Mouse (Mus musculus) stomach, postnatal 0 days (tissue): ENCODE data around the gene Vill. TPM values are rescaled to one million over a fixed set of nuclear protein-coding genes. Genes with fewer than 3 reads are reported as not detected.

Experiments
- ATAC-seq: fragments of 200-750 bp; cut with Nextera tagmentation; 2 replicates; pipeline ENCODE4 v1.8.0; 2017; ENCODE audit not compliant: low FRiP score, low TSS enrichment
- DNase-seq: peaks from one replicate; pipeline ENCODE4 v3.0.0-alpha.2; 2016; ENCODE audit warnings: low spot score
- H3K27ac ChIP-seq: fragments of 300-500 bp; sonication (generic); replicated peaks from 2 replicates; pipeline ENCODE4 v1.5.1; 2014; ENCODE audit warnings: mild to moderate bottlenecking, control low read depth
- H3K27me3 ChIP-seq: fragments of 300-500 bp; sonication (generic); 2 replicates; pipeline ENCODE4 v1.6.1; 2014; ENCODE audit warnings: low read length; ENCODE audit not compliant: control insufficient read depth, insufficient read depth
- H3K36me3 ChIP-seq: fragments of 300-500 bp; sonication (generic); 2 replicates; pipeline ENCODE4 v1.6.1; 2014; ENCODE audit warnings: low read length, mixed read lengths; ENCODE audit not compliant: control insufficient read depth, insufficient read depth
- H3K4me1 ChIP-seq: fragments of 300-500 bp; sonication (generic); replicated peaks from 2 replicates; pipeline ENCODE4 v1.6.1; 2014; ENCODE audit warnings: antibody characterized with exemption; ENCODE audit not compliant: control insufficient read depth, insufficient read depth
- H3K4me2 ChIP-seq: fragments of 300-500 bp; sonication (generic); replicated peaks from 2 replicates; pipeline ENCODE4 v1.6.1; 2014; ENCODE audit warnings: low read depth, mild to moderate bottlenecking, control low read depth, moderate library complexity
- H3K4me3 ChIP-seq: fragments of 300-500 bp; sonication (generic); 2 replicates; pipeline ENCODE4 v1.5.1; 2014; ENCODE audit warnings: low read depth, low read length, control low read depth
- H3K9ac ChIP-seq: fragments of 300-500 bp; sonication (generic); 2 replicates; pipeline ENCODE4 v1.6.1; 2014; ENCODE audit warnings: mild to moderate bottlenecking, low read length, control low read depth, mixed read lengths
- H3K9me3 ChIP-seq: fragments of 300-500 bp; sonication (generic); 2 replicates; pipeline ENCODE4 v1.6.1; 2016; ENCODE audit warnings: low read length; ENCODE audit not compliant: control insufficient read depth
- CTCF ChIP-seq: IDR thresholded peaks from 2 replicates; pipeline ENCODE4 v1.5.1; 2016; ENCODE audit warnings: antibody characterized with exemption, low read depth, mild to moderate bottlenecking, moderate library complexity
- EP300 ChIP-seq: optimal IDR thresholded peaks from 2 replicates; pipeline ENCODE3; 2016; ENCODE audit warnings: antibody characterized with exemption
- WGBS: fragments of 180-500 bp; shearing (Covaris S2); extraction: QIAGEN DNeasy Blood & Tissue Kit; methylation state at CpG from one replicate; pipeline ENCODE4 v1.1.7; 2014; 5-methylcytosine and 5-hydroxymethylcytosine counted together
- microRNA-seq: library from miRNA; unstranded; fragments of <30 nt; microRNA quantifications from one replicate; pipeline ENCODE4, GENCODE M21; 2016
- polyA plus RNA-seq: library from polyadenylated mRNA; unstranded; fragments of >200 nt; fragmentation: Nextera tagmentation; extraction: Ambion mirVana; gene quantifications from 2 replicates; pipeline ENCODE4 v1.2.1, GENCODE M21; 2015

Gene Vill
- polyA plus RNA-seq, 1 experiment from 2014 or later: 55.0 TPM

DNA sequence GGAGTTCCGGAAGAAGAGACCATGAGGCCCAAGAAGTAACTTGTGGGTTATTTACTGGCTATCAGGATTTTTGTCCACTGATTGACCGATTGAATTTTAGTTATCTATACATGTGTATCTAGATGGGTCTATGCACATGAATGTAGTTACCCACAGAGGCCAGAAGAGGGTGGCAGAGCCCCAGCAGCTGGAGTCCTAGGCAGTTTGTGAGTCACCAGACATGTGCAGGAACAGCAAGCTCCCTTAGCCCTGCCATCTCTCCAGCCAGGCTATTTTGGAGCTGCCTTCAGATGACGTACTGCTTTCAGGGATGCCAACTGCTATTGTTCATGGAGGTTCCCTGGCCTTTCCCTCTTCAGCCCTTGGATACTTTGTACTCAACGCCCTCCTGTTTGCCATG lies 55.0 kb downstream of the Vill start:
- 83% methylated on average over 4 of the region's 4 CpGs for WGBS

DNA sequence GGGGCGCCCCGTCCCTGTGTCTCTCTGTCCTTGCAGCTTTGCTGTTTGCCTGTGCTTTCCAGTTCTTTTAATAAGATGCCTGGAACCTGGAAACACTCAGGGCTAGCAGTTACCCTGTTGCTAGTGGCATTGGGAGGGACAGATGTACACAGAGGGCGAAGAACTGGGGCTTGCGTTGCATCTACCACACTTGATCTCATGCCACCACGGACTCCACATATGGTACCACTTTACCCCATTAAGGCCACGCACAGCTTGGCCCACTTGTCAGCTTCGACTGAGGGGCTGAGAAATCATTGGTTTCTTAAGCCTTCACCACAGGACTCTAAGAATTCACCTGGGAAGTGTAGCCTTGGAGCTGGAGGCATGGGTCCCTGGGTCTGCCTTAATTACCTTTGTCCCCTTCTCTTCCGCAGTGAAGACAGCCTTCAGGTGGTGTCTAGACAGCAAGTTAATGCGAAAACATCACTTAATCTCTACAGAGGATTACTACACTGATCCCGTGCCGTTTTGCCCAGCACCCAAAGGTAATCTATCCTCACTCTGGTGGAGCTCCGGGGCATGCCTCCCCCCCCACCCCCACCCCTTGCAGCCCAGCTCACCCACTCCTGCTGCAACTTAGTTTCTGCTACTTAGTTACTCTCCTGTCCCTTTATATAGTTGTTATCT lies 57.2 kb downstream of the Vill start:
- no peaks in the 10 kb centered on the region for H3K27me3 ChIP-seq
- H3K27ac ChIP-seq: no peak overlapping the region
- no peak overlapping the region for H3K4me3 ChIP-seq
- WGBS: 59% methylated on average over 12 of the region's 12 CpGs
- H3K9me3 ChIP-seq: no peaks in the 10 kb centered on the region
- H3K9ac ChIP-seq: no peak overlapping the region
- no peaks in the 10 kb centered on the region for H3K36me3 ChIP-seq
- TF ChIP-seq EP300 (no peak), CTCF (no peak)
- H3K4me1 ChIP-seq: no peaks in the 10 kb centered on the region
- ATAC-seq (no peak), DNase-seq (no peak)
- no peak overlapping the region for H3K4me2 ChIP-seq

More for the DNA sequence above, 55.0 kb downstream of the Vill start:
- H3K4me1 ChIP-seq: no peaks in the 10 kb centered on the region
- no peaks in the 10 kb centered on the region for H3K9me3 ChIP-seq
- no peak overlapping the region for H3K4me2 ChIP-seq
- ATAC-seq (no peak), DNase-seq (no peak)
- no peak overlapping the region for H3K4me3 ChIP-seq
- no peaks in the 10 kb centered on the region for H3K36me3 ChIP-seq
- no peak overlapping the region for H3K27ac ChIP-seq
- TF ChIP-seq CTCF (peak; percentile 72), EP300 (no peak)
- H3K27me3 ChIP-seq: no peaks in the 10 kb centered on the region
- H3K9ac ChIP-seq: no peak overlapping the region

DNA sequence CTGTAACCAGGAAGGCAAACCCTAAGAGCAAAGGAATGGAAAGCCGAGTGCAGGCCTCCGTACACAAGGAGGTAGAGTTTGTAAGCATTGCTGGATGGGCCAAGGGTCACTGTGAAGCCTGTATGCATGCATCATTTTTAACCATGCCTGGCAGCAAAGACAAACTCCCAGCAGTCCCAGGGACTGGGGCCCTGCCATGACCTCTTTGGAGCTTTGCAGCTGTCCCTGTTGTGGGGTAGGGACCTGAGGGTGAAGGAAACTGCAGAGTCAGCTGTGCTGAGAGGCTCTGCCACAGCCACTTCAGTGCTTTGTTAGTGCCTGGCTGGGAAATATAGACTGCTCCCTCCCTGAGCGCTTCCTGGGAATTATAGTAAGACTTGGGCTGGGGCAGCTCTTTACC lies 58.1 kb downstream of the Vill start:
- 40% methylated on average over 3 of the region's 3 CpGs for WGBS
- TF ChIP-seq EP300 (no peak), CTCF (no peak)
- no peaks in the 10 kb centered on the region for H3K36me3 ChIP-seq
- no peak overlapping the region for H3K9ac ChIP-seq
- H3K4me1 ChIP-seq: no peaks in the 10 kb centered on the region
- H3K27ac ChIP-seq: no peak overlapping the region
- no peak overlapping the region for H3K4me3 ChIP-seq
- H3K4me2 ChIP-seq: no peak overlapping the region
- ATAC-seq (no peak; the same call in 1 of the 2 replicates), DNase-seq (no peak)
- H3K27me3 ChIP-seq: no peaks in the 10 kb centered on the region
- H3K9me3 ChIP-seq: no peaks in the 10 kb centered on the region

DNA sequence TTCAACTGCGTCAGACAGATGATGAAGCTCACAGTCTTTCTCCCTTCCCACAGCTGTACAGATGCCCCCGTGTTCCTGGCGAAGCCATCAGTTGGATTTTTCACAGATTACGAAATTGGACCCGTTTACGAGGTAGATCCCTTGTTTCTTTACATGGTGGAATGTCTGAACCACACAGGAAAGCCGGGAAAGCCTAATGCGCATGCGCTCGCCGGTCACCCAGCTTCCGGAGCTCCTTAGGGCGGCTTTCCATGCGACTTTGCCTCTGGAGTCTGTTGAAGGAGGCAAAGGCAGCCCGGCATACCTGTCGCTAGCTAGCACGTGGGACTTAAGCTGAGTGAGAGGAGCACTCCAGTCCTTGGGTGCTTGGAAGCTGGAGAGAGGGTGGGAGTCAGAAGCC lies 62.3 kb downstream of the Vill start:
- H3K27ac ChIP-seq: no peak overlapping the region
- no peaks in the 10 kb centered on the region for H3K27me3 ChIP-seq
- H3K9me3 ChIP-seq: no peaks in the 10 kb centered on the region
- 86% methylated on average over 17 of the region's 17 CpGs for WGBS
- H3K4me3 ChIP-seq: no peak overlapping the region
- H3K9ac ChIP-seq: no peak overlapping the region
- TF ChIP-seq CTCF (no peak), EP300 (no peak)
- ATAC-seq (no peak), DNase-seq (no peak)
- H3K4me2 ChIP-seq: no peak overlapping the region
- no peaks in the 10 kb centered on the region for H3K36me3 ChIP-seq
- H3K4me1 ChIP-seq: no peaks in the 10 kb centered on the region

DNA sequence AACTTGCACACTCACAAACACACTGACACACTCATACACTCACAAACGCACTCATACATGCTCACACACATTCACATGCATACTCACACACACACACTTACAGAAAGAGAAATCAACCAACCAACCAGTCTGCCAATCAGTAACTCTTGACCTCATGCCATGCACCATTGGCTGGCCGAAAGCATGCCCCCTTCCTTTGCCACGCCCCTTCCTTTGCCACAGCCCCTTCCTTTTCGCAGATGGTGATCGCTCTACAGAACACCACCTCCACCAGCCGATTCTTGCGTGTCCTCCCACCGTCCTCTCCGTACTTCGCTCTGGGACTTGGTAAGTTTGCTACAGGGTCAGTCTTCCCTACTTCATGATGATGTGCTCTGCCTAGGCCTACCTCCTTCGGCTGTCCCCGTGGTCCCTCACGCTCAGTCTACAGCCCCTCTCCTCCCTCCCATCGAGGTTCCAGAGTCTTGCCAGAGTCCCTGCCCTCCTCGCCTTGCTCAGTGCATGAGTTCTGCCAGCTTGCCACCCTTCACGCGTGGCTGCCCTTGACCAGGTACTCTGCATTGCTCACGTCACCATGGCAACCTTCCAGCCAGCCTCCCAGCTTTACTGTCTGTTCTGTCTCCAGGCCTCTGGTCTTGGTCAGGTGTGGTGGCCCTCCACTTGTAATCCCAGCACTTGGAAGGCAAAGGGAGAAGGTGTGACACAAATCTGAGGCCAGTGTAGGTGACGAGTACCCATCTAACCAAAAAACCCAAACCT lies 67.0 kb downstream of the Vill start:
- TF ChIP-seq EP300 (no peak), CTCF (no peak)
- no peak overlapping the region for H3K27ac ChIP-seq
- ATAC-seq (peak; percentile 25; the same call in 1 of the 2 replicates), DNase-seq (no peak)
- no peaks in the 10 kb centered on the region for H3K4me1 ChIP-seq
- H3K27me3 ChIP-seq: no peaks in the 10 kb centered on the region
- H3K9ac ChIP-seq: no peak overlapping the region
- H3K4me2 ChIP-seq: no peak overlapping the region
- H3K4me3 ChIP-seq: no peak overlapping the region
- H3K9me3 ChIP-seq: no peaks in the 10 kb centered on the region
- H3K36me3 ChIP-seq: no peaks in the 10 kb centered on the region
- WGBS: 88% methylated on average over 19 of the region's 19 CpGs

DNA sequence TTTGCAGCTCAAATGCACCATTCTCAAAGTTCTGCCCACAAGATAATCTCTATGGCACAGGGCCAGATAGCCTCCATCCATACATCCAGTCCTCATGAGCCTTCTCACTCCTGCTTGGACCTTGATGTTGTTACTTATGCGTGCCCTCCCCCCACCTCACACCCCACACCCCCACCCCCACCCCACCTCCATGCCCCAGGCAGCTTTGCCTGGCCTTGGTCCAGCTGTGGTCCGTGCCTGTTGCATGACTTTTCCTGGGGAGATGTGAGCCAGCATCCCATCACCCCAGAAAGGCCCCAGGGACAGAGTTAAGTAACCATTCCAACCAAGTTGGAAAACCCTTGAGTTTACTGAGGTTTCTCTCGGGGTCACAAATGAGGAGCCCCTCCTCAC lies 67.6 kb downstream of the Vill start:
- WGBS: 61% methylated on average over 3 of the region's 3 CpGs
- Histone ChIP-seq H3K27me3 (no peaks in the 10 kb centered on the region), H3K4me2 (no peak overlapping the region), H3K4me1 (no peaks in the 10 kb centered on the region), H3K9ac (no peak overlapping the region), H3K9me3 (no peaks in the 10 kb centered on the region), H3K4me3 (no peak overlapping the region), H3K36me3 (no peaks in the 10 kb centered on the region), H3K27ac (no peak overlapping the region)
- TF ChIP-seq EP300 (no peak), CTCF (no peak)
- ATAC-seq (no peak), DNase-seq (no peak)

Small RNAs within 50 kb of the gene (microRNA-seq; reads per million reads assigned to microRNA genes)
- gene Mir26a-1: 15.4 reads per million, percentile 22 among the genes with 10 or more reads in this experiment

Other genes with a start within 250 kb of the Vill start
- 7.4 and 9.0 TPM in 2 replicates for gene Ctdspl, start 126.3 kb upstream of the Vill start, polyA plus RNA-seq
- 35.3 and 39.2 TPM in 2 replicates for gene Plcd1, start 40.7 kb downstream of the Vill start, polyA plus RNA-seq
- gene Dlec1, start 49.7 kb downstream of the Vill start, polyA plus RNA-seq: 0.18 TPM in 2 replicates
- 10.7 and 11.2 TPM in 2 replicates for gene Acaa1b, start 104.3 kb downstream of the Vill start, polyA plus RNA-seq
- gene Gm47289, start 106.4 kb downstream of the Vill start, polyA plus RNA-seq: not detected in 2 replicates
- gene Slc22a13, start 156.3 kb downstream of the Vill start, polyA plus RNA-seq: 0.07 TPM in 1 of 2 replicates, not detected in the other